Mouse (Mus musculus) bone marrow macrophage, adult 2 months (primary cell): ENCODE data around the gene Bbx. TPM values are rescaled to one million over a fixed set of nuclear protein-coding genes. Genes with fewer than 3 reads are reported as not detected.

Experiments used
- H3K27ac ChIP-seq: 2 replicates; pipeline ENCODE4 v1.5.1; 2012; ENCODE audit warnings: low read depth, low read length; ENCODE audit not compliant: insufficient read depth
- H3K4me1 ChIP-seq: 2 replicates; pipeline ENCODE4 v1.6.1; 2012; ENCODE audit warnings: low read length; ENCODE audit not compliant: control insufficient read depth, insufficient read depth
- H3K4me3 ChIP-seq: 2 replicates; pipeline ENCODE4 v1.5.1; 2012; ENCODE audit warnings: mild to moderate bottlenecking, low read length, moderate library complexity; ENCODE audit not compliant: insufficient read depth
- CTCF ChIP-seq: IDR thresholded peaks from 2 replicates; pipeline ENCODE4 v1.5.1; 2012; ENCODE audit warnings: low read depth, mild to moderate bottlenecking, low read length, moderate library complexity
- POLR2A ChIP-seq: IDR thresholded peaks from 2 replicates; pipeline ENCODE4 v1.6.1; 2012; ENCODE audit warnings: mild to moderate bottlenecking, low read depth, low read length, borderline replicate concordance
- polyA plus RNA-seq: library from polyadenylated mRNA; stranded (reverse); fragments of >200 nt; gene quantifications from 2 replicates; pipeline ENCODE4 v1.2.4, GENCODE M21; 2012; ENCODE audit not compliant: missing spikeins, insufficient read depth, insufficient read length

Gene Bbx
- polyA plus RNA-seq, 1 experiment = 33.4 TPM

DNA sequence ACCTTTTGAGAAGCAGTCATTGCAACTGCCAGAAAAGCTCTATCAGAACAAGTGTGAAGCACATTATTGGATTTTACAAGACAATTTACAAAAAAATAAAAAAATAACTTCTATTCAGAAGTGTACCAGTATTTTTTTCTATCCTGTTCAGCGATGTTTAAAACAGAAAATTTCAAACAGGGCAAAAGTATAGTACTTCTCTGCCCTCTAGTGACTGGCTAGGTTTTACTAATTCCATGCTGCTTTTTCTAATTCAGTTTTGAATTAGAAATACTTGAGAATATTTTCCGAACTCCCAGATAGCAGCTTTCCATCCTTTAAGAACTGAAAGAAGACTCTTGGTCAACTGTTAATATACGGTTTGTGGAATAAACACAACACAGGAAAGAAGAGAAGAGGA is 110.8 kb downstream of the Bbx start:
- no peak for TF ChIP-seq CTCF
- no peak for TF ChIP-seq POLR2A
- peaks cover 6% of the 10 kb centered on the region for H3K4me1 ChIP-seq
- H3K27ac ChIP-seq = no peak overlapping the region
- H3K4me3 ChIP-seq = no peak overlapping the region

- TF ChIP-seq CTCF (no peak), POLR2A (no peak)
- Histone ChIP-seq H3K4me3 (no peak overlapping the region), H3K4me1 (peaks cover 10% of the 10 kb centered on the region), H3K27ac (no peak overlapping the region)
These were observed 113.9 kb downstream of the Bbx start for GRCm38 (mm10) chr16:50318255-50318654.

DNA sequence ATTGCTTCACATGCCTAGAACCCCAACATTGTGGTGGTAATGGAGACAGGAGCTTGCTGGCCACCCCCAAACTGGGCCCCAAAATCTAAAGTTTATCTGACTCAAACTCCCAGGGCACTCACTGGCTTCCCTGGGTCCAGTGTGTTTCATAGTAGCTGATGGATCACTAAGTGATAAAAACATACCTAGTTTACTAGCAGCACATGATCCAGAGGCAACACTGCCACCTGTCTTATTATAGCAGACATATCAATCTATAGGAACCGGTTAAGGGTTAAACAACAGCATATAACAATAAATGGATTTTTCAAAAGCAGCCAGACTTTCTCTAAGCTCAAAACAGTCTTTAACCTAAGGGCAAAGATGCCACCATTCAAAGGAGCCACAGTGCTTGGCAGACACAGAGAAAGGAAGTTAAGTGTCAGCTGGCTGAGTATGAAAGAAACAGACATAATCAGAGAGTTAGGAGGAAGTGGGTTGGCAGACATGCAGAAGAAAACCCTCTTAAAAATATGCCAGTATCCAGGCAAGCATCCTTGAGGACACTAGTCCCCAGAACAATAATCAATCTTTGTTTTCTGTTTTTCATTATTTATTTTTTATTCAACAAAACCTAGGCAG is 116.7 kb downstream of the Bbx start:
- Histone ChIP-seq H3K4me1 (peaks cover 8% of the 10 kb centered on the region), H3K4me3 (no peak overlapping the region), H3K27ac (no peak overlapping the region)
- TF ChIP-seq POLR2A = no peak
- no peak for TF ChIP-seq CTCF

DNA sequence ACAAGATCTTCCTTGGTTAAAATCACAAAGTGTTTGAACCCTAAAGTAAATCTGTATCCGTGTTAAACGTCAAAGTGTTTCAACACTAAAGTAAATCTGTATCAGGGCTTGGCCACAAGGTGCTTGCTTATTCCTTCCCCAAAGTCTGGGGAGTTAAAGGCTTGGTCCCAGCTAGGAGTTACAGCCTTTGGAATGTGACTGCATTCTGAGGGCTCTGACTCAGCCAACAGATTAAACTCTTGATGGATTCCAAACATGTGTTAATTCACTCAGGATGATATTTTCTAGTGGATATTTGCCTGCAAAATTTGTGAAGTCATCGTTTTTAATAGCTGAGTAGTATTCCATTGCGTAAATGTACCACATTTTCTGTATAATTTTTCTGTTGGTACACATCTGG is 120.6 kb downstream of the Bbx start:
- no peak overlapping the region for H3K4me3 ChIP-seq
- H3K27ac ChIP-seq = no peak overlapping the region
- TF ChIP-seq POLR2A (no peak), CTCF (no peak)
- H3K4me1 ChIP-seq = peaks cover 8% of the 10 kb centered on the region

DNA sequence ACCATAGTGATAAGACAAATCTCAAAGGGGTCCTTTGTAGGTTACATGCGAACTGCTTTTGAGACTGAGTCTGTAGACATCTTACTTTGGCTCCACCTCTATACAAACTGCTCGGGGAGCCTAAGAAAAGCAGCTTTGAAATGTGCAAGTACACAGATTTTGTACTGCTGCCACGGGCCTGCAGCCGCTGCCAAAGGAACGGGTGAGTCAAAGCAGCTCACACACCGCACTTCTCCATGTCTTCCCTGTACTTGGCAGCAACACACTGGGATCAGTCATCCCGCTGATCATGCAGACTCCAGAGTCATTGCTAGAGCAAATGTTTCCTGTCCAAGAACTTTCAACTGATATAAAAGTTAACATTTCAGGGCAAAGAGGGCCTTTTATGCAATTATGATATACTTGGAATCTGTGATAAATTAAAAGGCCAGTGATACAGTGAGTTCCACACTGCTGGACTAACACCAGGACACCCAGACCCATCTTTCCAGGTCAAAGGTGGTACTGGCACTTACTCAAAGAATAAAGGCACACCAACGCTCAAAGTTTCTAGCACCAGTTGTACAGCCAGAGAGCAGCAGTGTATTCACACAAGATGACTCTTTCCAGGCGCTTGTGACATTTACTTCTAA is 122.7 kb downstream of the Bbx start:
- Histone ChIP-seq H3K27ac (no peak overlapping the region), H3K4me1 (peaks cover 3% of the 10 kb centered on the region; the same call in 1 of the 2 replicates), H3K4me3 (no peak overlapping the region)
- no peak for TF ChIP-seq CTCF
- TF ChIP-seq POLR2A = no peak

DNA sequence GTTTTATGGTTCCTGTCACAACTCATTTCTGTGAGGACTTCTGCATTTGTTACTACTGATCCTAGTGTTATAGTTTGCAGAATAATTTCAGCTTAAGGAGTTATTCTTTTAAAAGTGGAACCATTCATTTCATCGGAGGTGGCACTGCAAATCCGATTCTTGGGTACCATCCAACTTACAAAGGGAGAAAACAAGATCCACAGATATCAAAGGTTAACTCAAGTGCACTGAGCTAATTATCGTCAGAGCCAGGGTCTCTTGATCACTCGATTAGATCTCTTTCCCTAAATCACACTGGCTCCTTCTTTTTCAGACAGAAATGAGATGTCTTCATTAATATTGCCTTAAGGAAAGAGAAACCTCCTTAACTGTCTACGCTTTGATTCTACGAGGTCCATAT is 123.9 kb downstream of the Bbx start:
- peaks cover 3% of the 10 kb centered on the region; the same call in 1 of the 2 replicates for H3K4me1 ChIP-seq
- no peak overlapping the region for H3K27ac ChIP-seq
- TF ChIP-seq CTCF (no peak), POLR2A (no peak)
- H3K4me3 ChIP-seq = no peak overlapping the region

GRCm38 (mm10) chr16:50307231-50307630 is 125.0 kb downstream of the Bbx start:
- H3K4me1 ChIP-seq = peaks cover 3% of the 10 kb centered on the region; the same call in 1 of the 2 replicates
- TF ChIP-seq POLR2A (no peak), CTCF (no peak)
- no peak overlapping the region for H3K27ac ChIP-seq
- H3K4me3 ChIP-seq = no peak overlapping the region

- peaks cover 3% of the 10 kb centered on the region; the same call in 1 of the 2 replicates for H3K4me1 ChIP-seq
- TF ChIP-seq POLR2A (no peak), CTCF (no peak)
- H3K27ac ChIP-seq = no peak overlapping the region
- no peak overlapping the region for H3K4me3 ChIP-seq
These were observed 125.5 kb downstream of the Bbx start for GRCm38 (mm10) chr16:50306727-50307126.

DNA sequence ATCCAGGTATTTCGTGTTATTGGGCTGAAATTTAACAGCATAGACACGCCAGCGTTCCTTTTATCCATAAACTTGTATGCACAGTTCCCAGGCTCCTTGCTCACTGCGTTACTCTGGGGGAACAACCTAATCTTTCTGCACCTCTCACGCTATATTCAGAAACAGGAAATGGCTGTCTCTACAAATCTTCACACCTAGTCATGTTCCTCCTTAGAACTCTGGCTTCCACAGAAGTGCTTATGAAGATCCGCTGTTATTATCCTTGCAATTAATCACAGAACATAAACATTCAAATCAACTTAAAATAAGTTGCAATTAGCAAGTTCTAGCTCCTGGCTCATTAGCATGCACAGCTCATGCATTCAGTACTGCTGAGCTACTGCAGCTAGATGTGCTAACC is 127.0 kb downstream of the Bbx start:
- no peaks in the 10 kb centered on the region for H3K4me1 ChIP-seq
- no peak overlapping the region for H3K4me3 ChIP-seq
- TF ChIP-seq POLR2A (no peak), CTCF (no peak)
- no peak overlapping the region for H3K27ac ChIP-seq

DNA sequence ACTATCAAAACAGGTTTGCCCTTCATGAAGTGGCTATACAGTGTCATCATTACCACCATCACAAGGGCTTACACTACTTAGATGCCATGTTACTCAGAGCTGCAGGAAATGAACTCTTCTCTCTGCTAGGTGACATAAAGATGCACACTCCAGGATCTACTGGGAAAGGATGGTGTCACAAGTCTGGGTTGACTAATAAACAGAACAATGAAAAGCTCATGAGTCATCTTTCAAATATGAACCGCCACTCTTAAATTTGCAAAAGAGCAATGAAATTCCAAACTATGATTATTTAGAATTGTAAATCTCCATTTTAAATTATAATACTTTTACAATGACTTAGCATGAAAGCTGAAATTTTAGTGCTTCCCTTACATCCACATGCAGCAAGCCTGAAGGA is 129.6 kb downstream of the Bbx start:
- Histone ChIP-seq H3K27ac (no peak overlapping the region), H3K4me3 (no peak overlapping the region), H3K4me1 (peaks cover 14% of the 10 kb centered on the region)
- TF ChIP-seq POLR2A (no peak), CTCF (no peak)
